Mouse (Mus musculus) gastrocnemius, postnatal 4 days (tissue): ENCODE measurements at regions not wholly inside any gene's neighbourhood (a gene's known extent, or its start where the extent isn't known, plus 50 kb on each side); places are given as distances from the start of the nearest gene placed in this dataset.

Source experiments
- DNase-seq, 2 experiments: peaks; one replicate each; pipeline ENCODE4 v3.0.0; 2021 to 2022; ENCODE audit warnings: low spot score in 2 of 2, mixed read lengths in 2 of 2

- no peak for DNase-seq
Measured at GRCm38 (mm10) chr12:110025171-110025570, 253.7 kb upstream of the Dio3 start.

- DNase-seq: no peak
Measured at GRCm38 (mm10) chr12:110026033-110026750, 252.7 kb upstream of the Dio3 start.

- DNase-seq: no peak
Measured at GRCm38 (mm10) chr12:110027345-110027744, 251.5 kb upstream of the Dio3 start.

GRCm38 (mm10) chr12:110027976-110028375 lies 250.9 kb upstream of the Dio3 start:
- no peak for DNase-seq

- DNase-seq: no peak
Measured at GRCm38 (mm10) chr12:110028646-110029045, 250.2 kb upstream of the Dio3 start.

- no peak for DNase-seq
Measured at GRCm38 (mm10) chr12:110031326-110031725, 247.5 kb upstream of the Dio3 start.

GRCm38 (mm10) chr12:110035171-110035570 lies 243.7 kb upstream of the Dio3 start:
- DNase-seq: no peak

- no peak for DNase-seq
Measured at GRCm38 (mm10) chr12:110040682-110041081, 238.2 kb upstream of the Dio3 start.

- no peak for DNase-seq
Measured at GRCm38 (mm10) chr12:110041782-110042181, 237.1 kb upstream of the Dio3 start.

- DNase-seq: no peak
Measured at GRCm38 (mm10) chr12:110044266-110044665, 234.6 kb upstream of the Dio3 start.

GRCm38 (mm10) chr12:110044721-110045120 lies 234.1 kb upstream of the Dio3 start:
- DNase-seq: no peak

GRCm38 (mm10) chr12:110045770-110046330 lies 233.0 kb upstream of the Dio3 start:
- DNase-seq: no peak

- DNase-seq: no peak
Measured at GRCm38 (mm10) chr12:110046613-110047012, 232.3 kb upstream of the Dio3 start.

- no peak for DNase-seq
Measured at GRCm38 (mm10) chr12:110047466-110048250, 231.2 kb upstream of the Dio3 start.

GRCm38 (mm10) chr12:110049154-110049736 lies 229.6 kb upstream of the Dio3 start:
- DNase-seq: no peak

- no peak for DNase-seq
Measured at GRCm38 (mm10) chr12:110059321-110059720, 219.5 kb upstream of the Dio3 start.

- no peak for DNase-seq
Measured at GRCm38 (mm10) chr12:110061961-110062360, 216.9 kb upstream of the Dio3 start.

- no peak for DNase-seq
Measured at GRCm38 (mm10) chr12:110063013-110063412, 215.9 kb upstream of the Dio3 start.

GRCm38 (mm10) chr12:110066361-110066885 lies 212.4 kb upstream of the Dio3 start:
- DNase-seq: no peak

- DNase-seq: no peak
Measured at GRCm38 (mm10) chr12:110070506-110070905, 208.4 kb upstream of the Dio3 start.

- no peak for DNase-seq
Measured at GRCm38 (mm10) chr12:110071823-110072222, 207.0 kb upstream of the Dio3 start.

GRCm38 (mm10) chr12:110074921-110075320 lies 203.9 kb upstream of the Dio3 start:
- DNase-seq: no peak
